Mouse (Mus musculus): Measurements from ENCODE around the gene Dusp1. TPM values are rescaled to one million over a fixed set of nuclear protein-coding genes. Genes with fewer than 3 reads are reported as not detected.

Gene Dusp1
- total RNA-seq, 2 experiments from 2014 or later, result 48.7 to 56.1 TPM

- DNase-seq (ENCODE audit: low spot score in 2 of 2), result peak; percentile 60
Observed at GRCm38 (mm10) chr17:26584558-26585136, 22.7 kb upstream of the Dusp1 start.

- DNase-seq (ENCODE audit: low spot score in 2 of 2), result no peak
Observed at GRCm38 (mm10) chr17:26584063-26584462, 22.1 kb upstream of the Dusp1 start.

- DNase-seq (ENCODE audit: low spot score in 2 of 2), result no peak
Observed at GRCm38 (mm10) chr17:26583606-26584005, 21.7 kb upstream of the Dusp1 start.

GRCm38 (mm10) chr17:26583056-26583455 is 21.1 kb upstream of the Dusp1 start:
- peak in 1 of 2 experiments; percentile 22 for DNase-seq (ENCODE audit: low spot score in 2 of 2)

GRCm38 (mm10) chr17:26582297-26582696 is 20.4 kb upstream of the Dusp1 start:
- DNase-seq (ENCODE audit: low spot score in 2 of 2), result peak; percentile 47 to 66

- peak in 1 of 2 experiments; percentile 25 for DNase-seq (ENCODE audit: low spot score in 2 of 2)
Observed at GRCm38 (mm10) chr17:26580873-26581401, 19.0 kb upstream of the Dusp1 start.

GRCm38 (mm10) chr17:26579396-26579795 is 17.5 kb upstream of the Dusp1 start:
- DNase-seq (ENCODE audit: low spot score in 2 of 2), result no peak

GRCm38 (mm10) chr17:26578771-26579170 is 16.8 kb upstream of the Dusp1 start:
- DNase-seq (ENCODE audit: low spot score in 2 of 2), result no peak

GRCm38 (mm10) chr17:26578162-26578561 is 16.2 kb upstream of the Dusp1 start:
- DNase-seq (ENCODE audit: low spot score in 2 of 2), result no peak

GRCm38 (mm10) chr17:26577309-26577708 is 15.4 kb upstream of the Dusp1 start:
- no peak for DNase-seq (ENCODE audit: low spot score in 2 of 2)

- DNase-seq (ENCODE audit: low spot score in 2 of 2), result no peak
Observed at GRCm38 (mm10) chr17:26576833-26577232, 14.9 kb upstream of the Dusp1 start.

- DNase-seq (ENCODE audit: low spot score in 2 of 2), result no peak
Observed at GRCm38 (mm10) chr17:26575786-26576690, 14.1 kb upstream of the Dusp1 start.

GRCm38 (mm10) chr17:26574701-26575100 is 12.8 kb upstream of the Dusp1 start:
- DNase-seq (ENCODE audit: low spot score in 2 of 2), result no peak

GRCm38 (mm10) chr17:26574118-26574517 is 12.2 kb upstream of the Dusp1 start:
- no peak for DNase-seq (ENCODE audit: low spot score in 2 of 2)

GRCm38 (mm10) chr17:26572265-26572664 is 10.3 kb upstream of the Dusp1 start:
- no peak for DNase-seq (ENCODE audit: low spot score in 2 of 2)

- DNase-seq (ENCODE audit: low spot score in 2 of 2), result peak; percentile 60 to 72
Observed at GRCm38 (mm10) chr17:26571377-26571776, 9.4 kb upstream of the Dusp1 start.

- DNase-seq (ENCODE audit: low spot score in 2 of 2), result peak in 1 of 2 experiments; percentile 22
Observed at GRCm38 (mm10) chr17:26570651-26571118, 8.8 kb upstream of the Dusp1 start.

GRCm38 (mm10) chr17:26569594-26570350 is 7.8 kb upstream of the Dusp1 start:
- no peak for DNase-seq (ENCODE audit: low spot score in 2 of 2)

- no peak for DNase-seq (ENCODE audit: low spot score in 2 of 2)
Observed at GRCm38 (mm10) chr17:26567818-26568173, 5.9 kb upstream of the Dusp1 start.

GRCm38 (mm10) chr17:26567142-26567817 is 5.4 kb upstream of the Dusp1 start:
- DNase-seq (ENCODE audit: low spot score in 2 of 2), result no peak

- DNase-seq (ENCODE audit: low spot score in 2 of 2), result no peak
Observed at GRCm38 (mm10) chr17:26564439-26564838, 2.5 kb upstream of the Dusp1 start.

All from adrenal gland, adult 18-20 months (tissue).